Mouse (Mus musculus): ENCODE results near the gene Pus3.
"Not testable (repeated sequence)": the region's sequence is repeated elsewhere in the genome, so short reads cannot be mapped to it uniquely, and the experiment has no call there.

The Pus3 gene

DNA sequence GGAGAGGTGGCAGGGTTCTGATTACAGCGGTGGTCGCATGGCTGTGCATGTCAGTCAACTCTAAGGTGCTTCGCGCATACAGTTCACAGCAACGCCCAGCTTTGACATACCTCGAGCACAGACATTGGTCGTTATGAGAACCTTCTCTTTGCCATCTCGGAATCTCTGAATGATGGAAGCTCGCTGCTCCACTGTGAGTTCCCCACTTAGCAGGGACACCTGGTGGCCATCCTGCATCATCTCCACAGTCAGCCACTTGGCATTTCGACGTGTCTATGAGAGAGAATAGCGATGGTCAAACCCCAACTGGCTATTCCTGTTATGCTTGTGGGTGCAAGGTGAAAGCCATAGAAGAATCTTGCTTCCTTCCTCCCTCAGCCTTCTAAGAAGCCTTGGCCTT, 12.7 kb upstream of the Pus3 start:
- DNase-seq (ENCODE audit: low spot score), result no peak

DNA sequence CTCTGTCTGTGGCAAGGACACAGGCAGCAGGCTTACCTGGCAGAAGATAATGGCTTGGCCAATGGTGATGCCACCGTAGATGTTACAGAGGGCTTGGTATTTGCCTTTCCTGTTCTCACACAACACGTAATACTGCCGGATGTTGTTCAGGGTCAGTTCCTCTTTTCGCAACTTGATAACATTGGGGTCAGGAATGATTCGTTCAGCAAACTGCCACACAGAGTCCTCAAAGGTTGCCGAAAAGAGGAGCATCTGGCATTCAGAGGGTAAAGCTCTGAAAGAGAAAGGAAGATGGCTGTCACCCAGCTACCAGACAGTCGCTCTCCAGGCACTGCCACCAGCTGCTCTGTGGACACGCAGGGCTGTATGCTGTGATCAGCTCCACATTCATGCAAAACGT, 11.7 kb upstream of the Pus3 start:
- DNase-seq (ENCODE audit: low spot score), result peak; percentile 13

GRCm38 (mm10) chr9:35548455-35548854, 9.9 kb upstream of the Pus3 start:
- DNase-seq (ENCODE audit: low spot score), result no peak

DNA sequence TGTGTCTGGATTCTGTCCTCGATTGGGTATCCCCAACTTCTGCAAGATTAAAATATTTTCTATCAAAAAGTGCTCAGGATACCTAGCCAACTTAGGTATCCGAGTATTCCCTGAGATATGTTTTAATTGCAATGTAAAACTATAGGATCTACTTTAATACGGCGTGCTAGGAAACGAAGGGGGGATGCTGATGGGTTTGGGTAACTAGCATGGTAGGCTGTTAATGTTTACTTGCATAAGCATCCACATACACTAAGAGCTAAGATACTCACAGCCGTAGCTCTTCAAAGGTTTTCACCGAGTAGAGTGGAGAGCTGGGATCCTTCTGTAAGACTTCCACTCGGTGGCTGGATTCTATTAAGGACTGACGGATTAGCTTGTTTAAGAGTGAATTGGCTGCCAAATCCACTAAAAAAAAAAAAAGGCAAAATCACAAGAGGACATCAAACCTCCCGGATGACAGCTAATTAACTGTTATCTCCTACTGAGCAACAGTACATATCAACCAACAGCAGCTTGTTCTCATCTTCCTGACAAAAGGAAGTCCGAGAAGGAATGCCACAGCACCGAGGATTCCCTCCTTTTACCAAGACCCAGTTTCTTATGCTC, 1.8 kb upstream of the Pus3 start:
- DNase-seq (ENCODE audit: low spot score), result no peak

DNA sequence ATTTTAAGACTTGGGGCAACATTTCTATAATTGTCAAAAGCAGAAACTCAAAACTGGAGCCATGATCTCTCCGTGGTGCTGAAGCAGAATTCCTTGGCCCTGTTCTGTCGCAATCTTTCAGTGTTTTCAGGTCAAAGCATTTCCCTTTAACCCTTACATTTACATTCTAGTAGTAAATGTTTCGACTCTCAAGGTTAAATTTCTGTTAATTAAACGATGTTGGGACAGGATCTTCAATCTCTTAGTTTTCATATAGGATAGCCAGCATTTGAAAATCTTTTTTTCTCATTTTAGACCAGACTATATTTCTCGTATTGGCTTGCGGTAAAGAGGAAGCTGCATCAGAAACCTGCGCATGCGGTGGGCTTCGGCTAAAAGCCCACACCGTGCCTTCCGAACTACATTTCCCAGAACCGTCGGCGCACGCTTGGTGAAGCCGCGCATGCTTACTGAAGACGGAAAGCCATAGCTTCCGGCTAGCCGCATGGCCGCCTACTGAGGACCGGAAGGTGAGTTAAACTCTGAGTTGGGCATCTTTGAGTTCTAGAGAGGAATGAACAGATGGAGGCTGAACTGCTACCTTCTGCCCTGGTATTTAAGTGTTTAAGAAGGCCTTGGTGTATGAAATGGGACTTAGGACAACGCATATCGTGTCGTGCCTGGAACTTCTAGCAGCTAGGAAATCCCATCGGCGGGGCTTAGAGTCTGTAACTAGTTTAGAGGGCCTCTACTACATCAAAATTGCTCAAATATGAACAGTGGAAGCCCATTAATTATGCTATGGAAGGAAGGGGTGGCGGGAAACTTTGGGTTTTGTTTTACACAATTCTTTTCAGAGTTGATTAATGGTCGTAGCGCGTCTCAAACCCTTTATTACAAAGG, 855 bp downstream of the Pus3 start:
- DNase-seq (ENCODE audit: low spot score), result peak; percentile 83

GRCm38 (mm10) chr9:35561076-35561475, 2.7 kb downstream of the Pus3 start:
- no peak for DNase-seq (ENCODE audit: low spot score)

GRCm38 (mm10) chr9:35561583-35561982, 3.2 kb downstream of the Pus3 start:
- no peak for DNase-seq (ENCODE audit: low spot score)

- DNase-seq (ENCODE audit: low spot score), result no peak
Measured at GRCm38 (mm10) chr9:35564536-35565240, 6.3 kb downstream of the Pus3 start.

DNA sequence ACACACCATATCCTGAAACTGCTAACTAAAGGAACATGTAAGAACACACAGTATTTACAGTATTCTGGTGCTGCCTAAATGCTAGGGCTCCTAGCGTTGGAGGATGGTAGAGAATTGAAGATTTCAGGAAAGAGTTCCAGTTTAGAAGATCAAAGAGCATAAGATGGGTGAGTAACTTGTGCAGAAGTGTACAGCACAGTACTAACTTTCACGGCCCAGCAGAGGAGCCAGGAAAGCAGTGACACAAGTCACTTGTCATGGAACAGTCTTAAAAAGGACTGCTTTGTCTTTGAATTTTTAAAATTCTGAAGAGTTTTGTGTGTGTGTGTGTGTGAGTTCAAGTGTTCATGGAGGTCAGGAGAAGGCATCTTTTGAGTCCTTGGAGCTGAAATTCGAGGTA, 9.6 kb downstream of the Pus3 start:
- no peak for DNase-seq (ENCODE audit: low spot score)

GRCm38 (mm10) chr9:35569571-35570534, 11.5 kb downstream of the Pus3 start, which contains the start of the genes Pate2 and Hyls1:
Gene Pate2 (plus strand): TSS chr9:35570284.
Gene Hyls1 (minus strand): TSS chr9:35570398.
- peak; percentile 93 for DNase-seq (ENCODE audit: low spot score)

GRCm38 (mm10) chr9:35570663-35571062, 12.3 kb downstream of the Pus3 start:
- no peak for DNase-seq (ENCODE audit: low spot score)

DNA sequence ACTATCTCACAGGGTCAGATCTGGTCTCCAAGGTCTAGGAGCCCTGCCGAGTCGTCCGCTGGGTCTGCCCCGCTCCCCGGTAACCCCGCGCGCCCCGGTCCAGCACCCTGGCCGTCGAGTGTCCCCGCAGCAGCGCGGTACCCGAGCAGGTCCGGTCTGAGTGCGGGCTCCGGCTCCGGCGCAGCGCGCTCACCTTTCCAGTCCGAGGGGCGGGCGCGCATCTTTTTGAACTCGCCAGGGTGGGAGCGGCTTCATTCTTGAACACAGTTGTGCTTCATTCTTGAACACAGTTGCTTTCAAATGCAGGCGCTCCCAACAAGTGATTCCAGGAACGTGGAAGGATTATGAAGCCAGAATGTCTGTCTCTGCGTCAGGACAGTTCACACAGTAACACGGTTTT, 16.0 kb downstream of the Pus3 start:
- no peak for DNase-seq (ENCODE audit: low spot score)

DNA sequence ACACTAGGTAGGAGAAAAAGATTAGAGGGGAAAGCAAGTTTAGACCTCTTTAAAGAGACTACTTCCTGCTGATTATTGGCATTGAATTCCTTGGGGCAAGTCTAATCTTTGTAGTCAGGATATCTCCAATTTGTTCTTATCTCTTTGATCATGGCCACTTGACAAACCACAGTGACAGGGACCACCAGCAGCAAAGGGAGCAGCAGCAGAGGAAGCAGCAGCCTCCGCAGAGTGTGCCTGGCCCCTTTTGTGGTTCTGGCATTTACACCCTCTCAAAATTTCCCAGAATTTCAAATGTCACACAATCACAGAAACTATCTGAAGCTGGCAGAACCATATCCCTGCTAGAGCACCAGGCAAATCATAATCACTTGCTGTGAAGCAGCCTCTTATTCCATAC, 29.3 kb downstream of the Pus3 start:
- DNase-seq (ENCODE audit: low spot score), result no peak

GRCm38 (mm10) chr9:35592903-35593302, 34.5 kb downstream of the Pus3 start:
- no peak for DNase-seq (ENCODE audit: low spot score)

DNA sequence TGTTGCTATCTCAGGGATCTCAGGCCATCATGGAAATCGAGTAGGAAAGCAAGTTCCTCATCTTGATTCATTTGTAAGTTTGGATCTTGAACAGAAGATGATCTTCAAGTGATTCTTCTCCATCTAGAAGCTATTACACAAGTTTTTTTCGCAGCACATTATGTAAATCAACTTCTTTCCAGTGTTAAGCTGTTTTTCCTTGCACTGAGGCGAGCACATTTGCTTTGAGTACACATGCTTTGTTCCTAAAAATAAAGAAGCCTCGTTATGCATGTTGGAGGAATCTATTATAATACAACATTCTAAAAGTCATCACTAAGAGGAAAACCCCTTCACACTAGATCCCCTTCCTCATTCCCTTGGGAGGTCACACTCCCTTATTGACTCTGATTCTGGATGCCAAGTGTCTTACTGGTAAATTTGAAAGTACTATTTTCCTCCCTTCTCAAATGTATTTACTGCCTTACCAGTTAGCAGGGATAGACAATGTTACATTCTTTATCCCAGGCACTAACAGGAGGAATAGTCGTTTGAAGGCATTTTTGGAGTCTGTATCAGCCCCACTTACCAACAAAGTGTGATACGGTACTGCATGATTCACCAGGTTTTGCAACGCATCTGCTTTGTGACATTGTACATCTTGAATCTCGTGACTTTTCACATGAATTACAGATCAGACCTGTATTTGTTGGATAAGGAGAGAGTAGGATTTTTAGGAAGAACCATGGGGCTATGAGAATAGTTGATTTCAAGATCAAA, 49.4 kb downstream of the Pus3 start:
- no peak for DNase-seq (ENCODE audit: low spot score)

DNA sequence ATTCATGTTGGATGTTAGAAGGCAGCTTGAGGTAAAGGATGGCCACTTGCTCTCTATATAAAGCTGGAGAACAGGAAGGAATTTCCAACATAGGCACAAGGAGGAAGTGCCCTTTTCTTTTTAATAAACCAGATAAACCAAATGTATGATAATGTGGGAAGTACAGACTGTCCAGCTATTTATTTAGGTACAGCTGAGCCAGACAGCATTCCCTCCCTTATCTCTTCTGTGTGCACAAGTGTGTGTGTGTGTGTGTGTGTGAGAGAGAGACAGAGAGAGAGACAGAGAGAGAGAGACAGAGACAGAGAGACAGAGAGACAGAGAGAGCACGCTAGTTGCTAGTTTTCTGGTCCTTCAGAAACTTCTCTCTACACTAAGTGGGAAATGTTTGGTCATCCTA, 53.4 kb downstream of the Pus3 start, which contains the start of gene Pate4:
Gene Pate4, minus strand, starts transcription at position 101 of the 400 bp plus-strand sequence.
- DNase-seq (ENCODE audit: low spot score), result no peak

- no peak for DNase-seq (ENCODE audit: low spot score)
Measured at GRCm38 (mm10) chr9:35614005-35614404, 55.6 kb downstream of the Pus3 start.

DNA sequence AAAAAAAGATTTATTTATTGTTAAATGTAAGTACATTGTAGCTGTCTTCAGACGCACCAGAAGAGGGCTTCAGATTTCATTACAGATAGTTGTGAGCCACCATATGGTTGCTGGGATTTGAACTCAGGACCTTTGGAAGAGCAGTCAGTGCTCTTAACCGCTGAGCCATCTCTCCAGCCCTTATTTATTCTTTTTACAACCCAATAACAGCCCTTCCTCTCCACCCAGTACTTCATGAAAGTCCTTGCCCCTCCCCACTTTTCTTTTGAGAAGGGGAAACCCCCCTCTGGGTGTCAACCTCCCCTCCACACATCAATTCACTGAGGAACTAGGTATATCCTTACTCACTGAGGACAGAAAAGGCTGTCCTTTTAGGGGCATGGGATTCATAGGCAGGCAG, 58.4 kb downstream of the Pus3 start:
- DNase-seq (ENCODE audit: low spot score), result not testable (repeated sequence)
